Mouse (Mus musculus): ENCODE results near the gene Adamtsl1.

DNA sequence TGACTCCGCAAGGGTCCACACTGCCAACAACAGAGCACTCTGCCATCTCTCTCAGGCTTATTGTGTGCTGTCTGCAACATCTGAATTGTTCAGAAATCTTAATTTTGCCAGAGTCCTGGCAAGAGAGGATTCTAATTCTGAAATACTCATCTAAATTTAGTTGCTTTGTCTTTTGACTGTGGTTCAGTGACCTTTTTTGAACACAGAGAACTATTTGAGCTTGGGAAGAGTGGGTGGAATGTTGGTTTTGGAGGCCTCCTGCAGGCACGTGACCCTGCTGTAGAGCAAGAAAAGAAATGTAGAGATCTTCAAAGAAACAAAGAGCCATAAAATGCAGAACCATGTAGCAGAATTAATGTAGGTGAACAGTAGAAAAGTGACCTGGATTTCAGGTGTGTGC, 445.0 kb downstream of the Adamtsl1 start:
- no peak for TF ChIP-seq CTCF (IDR thresholded peaks at IDR 0.05; ENCODE audit: control insufficient read depth, insufficient read depth, insufficient read length)
- TF ChIP-seq USF1 (IDR thresholded peaks at IDR 0.05; ENCODE audit: low read depth): peak; percentile 33
- TF ChIP-seq MAX (IDR thresholded peaks at IDR 0.05): no peak
